Mouse (Mus musculus): ENCODE data around the gene Tmem100. TPM values are rescaled to one million over a fixed set of nuclear protein-coding genes. Genes with fewer than 3 reads are reported as not detected.

Tmem100 gene
- polyA plus RNA-seq, 1 experiment from 2014 or later: not detected

- ChIA-PET POLR2A (no interaction called here), CTCF (interaction anchor here (1.3 kb wide), 1 partner anchor 21 kb away, joined by 3 read pairs; no protein-coding TSS in a partner anchor)
- in situ Hi-C loops (cut with MboI; ENCODE audit: low pct_unique_long_range_greater_than_20kb): no loop called here
- DNase-seq (ENCODE audit: low read depth, low spot score) (no peak), ATAC-seq (no peak)
- TF ChIP-seq CTCF (IDR thresholded peaks at IDR 0.05): no peak
- H3K27me3 ChIP-seq: peaks cover 16% of the 10 kb centered on the region
Measured at GRCm38 (mm10) chr11:90084166-90084565, 54.0 kb downstream of the Tmem100 start.

Other genes with a start within 250 kb of the Tmem100 start
- 4.6 TPM for gene Pctp, start 27.5 kb upstream of the Tmem100 start, polyA plus RNA-seq (2021)
- 0.59 TPM for gene Gm45716, start 157.3 kb downstream of the Tmem100 start, polyA plus RNA-seq (2021)
- gene Mmd, start 219.1 kb downstream of the Tmem100 start, polyA plus RNA-seq (2021): 31.4 TPM